Mouse (Mus musculus) MEL (cell line): ENCODE results near the gene Nfix. TPM values are rescaled to one million over a fixed set of nuclear protein-coding genes. Genes with fewer than 3 reads are reported as not detected.

ENCODE experiments used
- DNase-seq: peaks from one replicate; pipeline ENCODE4 v3.0.0; 2011; ENCODE audit warnings: low read depth, low spot score
- H3K27ac ChIP-seq: 2 replicates; pipeline ENCODE4 v1.5.1; 2012; ENCODE audit warnings: low read depth, mild to moderate bottlenecking, control low read depth, low read length, moderate library complexity; ENCODE audit not compliant: control insufficient read depth
- H3K27me3 ChIP-seq, 2 experiments: fragments of 150-350 bp in 1 of 2; sonication (generic) in 1 of 2; 2 replicates each; pipeline ENCODE4 v1.6.1; 2012; ENCODE audit warnings: low read length in 2 of 2, mild to moderate bottlenecking in 2 of 2, improper control_type of control experiment in 1 of 2, moderate library complexity in 1 of 2; ENCODE audit not compliant: insufficient read depth in 2 of 2, control insufficient read depth in 1 of 2
- H3K36me3 ChIP-seq, 2 experiments: 2 replicates each; pipeline ENCODE4 v1.6.1; 2012 to 2014; ENCODE audit warnings: low read length in 2 of 2, improper control_type of control experiment in 1 of 2, inconsistent platforms in 1 of 2, mild to moderate bottlenecking in 1 of 2; ENCODE audit not compliant: insufficient read depth in 2 of 2, control insufficient read depth in 1 of 2
- H3K4me1 ChIP-seq, 2 experiments: fragments of 150-350 bp in 1 of 2; sonication (generic) in 1 of 2; 2 replicates each; pipeline ENCODE4 v1.6.1; 2012; ENCODE audit warnings: low read length in 2 of 2, improper control_type of control experiment in 1 of 2, mild to moderate bottlenecking in 1 of 2; ENCODE audit not compliant: insufficient read depth in 2 of 2, control insufficient read depth in 1 of 2
- H3K4me3 ChIP-seq, 2 experiments: fragments of 150-350 bp in 1 of 2; sonication (generic) in 1 of 2; 2 replicates each; pipeline ENCODE4 v1.5.1; 2012; ENCODE audit warnings: low read depth in 2 of 2, low read length in 2 of 2, mild to moderate bottlenecking in 2 of 2, moderate library complexity in 2 of 2, control low read depth in 1 of 2, improper control_type of control experiment in 1 of 2; ENCODE audit not compliant: control insufficient read depth in 1 of 2, insufficient read depth in 1 of 2
- H3K79me2 ChIP-seq: 2 replicates; pipeline ENCODE4 v1.6.1; 2012; ENCODE audit warnings: mild to moderate bottlenecking, low read length, moderate library complexity; ENCODE audit not compliant: control insufficient read depth, poor library complexity, insufficient read depth
- H3K9ac ChIP-seq: 2 replicates; pipeline ENCODE4 v1.6.1; 2012; ENCODE audit warnings: low read depth, mild to moderate bottlenecking, control low read depth, low read length, moderate library complexity; ENCODE audit not compliant: control insufficient read depth, poor library complexity, severe bottlenecking
- H3K9me3 ChIP-seq: fragments of 150-350 bp; sonication (generic); replicated peaks from 2 replicates; pipeline ENCODE4 v1.6.1; 2012; ENCODE audit warnings: mild to moderate bottlenecking, low read length, improper control_type of control experiment, moderate library complexity; ENCODE audit not compliant: insufficient read depth
- E2F4 ChIP-seq: IDR thresholded peaks from 2 replicates; pipeline ENCODE4 v1.6.1; 2011; ENCODE audit warnings: low read depth, low read length, improper control_type of control experiment, borderline replicate concordance
- ELF1 ChIP-seq: IDR thresholded peaks from 2 replicates; pipeline ENCODE4 v1.6.1; 2014; ENCODE audit warnings: low read depth, mild to moderate bottlenecking, inconsistent platforms, low read length, improper control_type of control experiment, moderate library complexity
- ETS1 ChIP-seq: IDR thresholded peaks from 2 replicates; pipeline ENCODE4 v1.6.1; 2012; ENCODE audit warnings: low read depth, mild to moderate bottlenecking, inconsistent platforms, low read length, improper control_type of control experiment, moderate library complexity
- GABPA ChIP-seq: IDR thresholded peaks from 2 replicates; pipeline ENCODE4 v1.6.1; 2012; ENCODE audit warnings: low read depth, mild to moderate bottlenecking, inconsistent platforms, low read length, improper control_type of control experiment, moderate library complexity
- HCFC1 ChIP-seq: IDR thresholded peaks from 2 replicates; pipeline ENCODE4 v1.6.1; 2012; ENCODE audit warnings: low read depth, mild to moderate bottlenecking, inconsistent platforms, low read length, improper control_type of control experiment, moderate library complexity
- JUND ChIP-seq: IDR thresholded peaks from 2 replicates; pipeline ENCODE4 v1.6.1; 2011; ENCODE audit warnings: low read depth, mild to moderate bottlenecking, improper control_type of control experiment, low read length
- KAT2A ChIP-seq: conservative IDR thresholded peaks from 2 replicates; pipeline ENCODE4 v1.6.1; 2012; ENCODE audit warnings: low read depth, low read length, improper control_type of control experiment, inconsistent platforms
- MAFK ChIP-seq: IDR thresholded peaks from 2 replicates; pipeline ENCODE4 v1.6.1; 2011; ENCODE audit warnings: low read depth, mild to moderate bottlenecking, low read length, improper control_type of control experiment, borderline replicate concordance
- MAZ ChIP-seq: IDR thresholded peaks from 2 replicates; pipeline ENCODE4 v1.6.1; 2012; ENCODE audit warnings: low read depth, mild to moderate bottlenecking, inconsistent platforms, low read length, improper control_type of control experiment
- MEF2A ChIP-seq: IDR thresholded peaks from 2 replicates; pipeline ENCODE4 v1.6.1; 2014; ENCODE audit warnings: low read depth, mild to moderate bottlenecking, inconsistent platforms, low read length, improper control_type of control experiment; ENCODE audit not compliant: poor library complexity, insufficient replicate concordance, severe bottlenecking; ENCODE audit errors: extremely low read depth
- MXI1 ChIP-seq: IDR thresholded peaks from 2 replicates; pipeline ENCODE4 v1.6.1; 2011; ENCODE audit warnings: mild to moderate bottlenecking, low read depth, low read length, improper control_type of control experiment
- MYB ChIP-seq: IDR thresholded peaks from 2 replicates; pipeline ENCODE4 v1.6.1; 2011; ENCODE audit warnings: mild to moderate bottlenecking, low read depth, low read length, improper control_type of control experiment
- MYC ChIP-seq: IDR thresholded peaks from 2 replicates; pipeline ENCODE4 v1.6.1; 2011; ENCODE audit warnings: low read depth, mild to moderate bottlenecking, low read length, improper control_type of control experiment, moderate library complexity
- NRF1 ChIP-seq: IDR thresholded peaks from 2 replicates; pipeline ENCODE4 v1.6.1; 2014; ENCODE audit warnings: low read depth, mild to moderate bottlenecking, inconsistent platforms, low read length, improper control_type of control experiment, moderate library complexity; ENCODE audit not compliant: poor library complexity, insufficient read depth, severe bottlenecking
- RAD21 ChIP-seq: IDR thresholded peaks from 2 replicates; pipeline ENCODE4 v1.6.1; 2011; ENCODE audit warnings: mild to moderate bottlenecking, low read depth, low read length, improper control_type of control experiment
- RCOR1 ChIP-seq: IDR thresholded peaks from 2 replicates; pipeline ENCODE4 v1.6.1; 2012; ENCODE audit warnings: low read depth, mild to moderate bottlenecking, inconsistent platforms, low read length, improper control_type of control experiment
- TAL1 ChIP-seq: IDR thresholded peaks from 2 replicates; pipeline ENCODE4 v1.6.1; 2012; ENCODE audit warnings: mild to moderate bottlenecking, inconsistent platforms, low read length, moderate library complexity, mixed read lengths
- TBP ChIP-seq: IDR thresholded peaks from 2 replicates; pipeline ENCODE4 v1.8.0; 2011; ENCODE audit warnings: low read depth, low read length, improper control_type of control experiment
- TCF12 ChIP-seq: IDR thresholded peaks from 2 replicates; pipeline ENCODE4 v1.6.1; 2014; ENCODE audit warnings: low read depth, mild to moderate bottlenecking, inconsistent platforms, low read length, improper control_type of control experiment, moderate library complexity
- ZKSCAN1 ChIP-seq: IDR thresholded peaks from 2 replicates; pipeline ENCODE4 v1.6.1; 2012; ENCODE audit warnings: low read depth, mild to moderate bottlenecking, inconsistent platforms, low read length, improper control_type of control experiment, moderate library complexity
- polyA plus RNA-seq, 2 experiments: library from polyadenylated mRNA; stranded (reverse) in 1 of 2; unstranded in 1 of 2; fragments of >175 nt in 1 of 2; fragments of >200 nt in 1 of 2; gene quantifications; 2 replicates each; pipeline versions ENCODE4 v1.2.1 to v1.2.4; 2012; ENCODE audit warnings: low replicate concordance in 2 of 2, low read depth in 1 of 2; ENCODE audit not compliant: insufficient read length in 2 of 2, insufficient read depth in 1 of 2, missing spikeins in 1 of 2
- total RNA-seq: library from RNA; depleted of rRNA; stranded (reverse); fragments of 300-350 nt; gene quantifications from 2 replicates; pipeline ENCODE4 v1.2.3, GENCODE M21; 2012

Gene Nfix
- total and polyA plus RNA-seq, 3 experiments, result 14.4 to 29.1 TPM; not detected in 1

DNA sequence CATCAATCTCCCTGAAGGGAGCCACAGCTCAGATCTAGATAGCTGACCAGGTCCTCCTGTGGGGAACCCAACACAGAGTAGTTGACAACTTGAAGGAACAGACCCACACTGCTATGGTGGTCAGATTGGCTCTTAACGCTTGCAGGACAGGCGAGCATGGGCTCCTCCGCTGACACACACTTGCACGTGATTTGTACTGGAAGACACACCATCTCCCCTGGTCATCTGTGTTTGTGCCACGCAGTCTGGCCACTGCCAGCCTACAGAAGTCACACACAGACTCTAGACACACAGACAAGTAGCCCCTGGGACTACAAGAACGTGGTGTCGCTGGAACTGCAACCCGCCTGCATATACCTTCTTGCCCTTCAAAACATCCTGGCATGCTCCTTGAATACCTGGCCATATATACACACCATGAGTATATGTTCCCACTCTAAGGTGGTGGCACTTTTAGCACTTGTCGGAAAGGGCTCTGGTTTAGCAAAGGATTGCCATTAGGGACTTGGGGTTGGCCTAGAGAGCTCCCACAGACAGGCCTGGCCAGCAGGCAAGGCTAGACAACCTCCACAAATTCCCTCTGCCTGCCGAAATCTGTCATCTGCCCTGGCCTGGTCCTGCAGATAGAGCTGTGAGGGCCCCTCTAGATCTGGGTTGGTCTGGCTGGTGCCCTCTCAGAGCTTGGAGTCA lies 1.6 kb downstream of the Nfix start:
- Histone ChIP-seq H3K79me2 (peaks cover 49% of the 10 kb centered on the region), H3K27me3 (no peaks in the 10 kb centered on the region), H3K9ac (peak overlapping the region; percentile 91), H3K4me3 (peak overlapping the region; percentile 85 to 86), H3K36me3 (no peaks in the 10 kb centered on the region; a peak in 1 of 4 replicates), H3K9me3 (no peaks in the 10 kb centered on the region), H3K27ac (peak overlapping the region; percentile 41), H3K4me1 (peaks cover 2 to 14% of the 10 kb centered on the region in 2 experiments; a peak in 2 of 4 replicates)
- no peak for DNase-seq
- TF ChIP-seq TCF12 (no peak), GABPA (no peak), ZKSCAN1 (no peak), MYC (no peak), MYB (no peak), NRF1 (no peak)

DNA sequence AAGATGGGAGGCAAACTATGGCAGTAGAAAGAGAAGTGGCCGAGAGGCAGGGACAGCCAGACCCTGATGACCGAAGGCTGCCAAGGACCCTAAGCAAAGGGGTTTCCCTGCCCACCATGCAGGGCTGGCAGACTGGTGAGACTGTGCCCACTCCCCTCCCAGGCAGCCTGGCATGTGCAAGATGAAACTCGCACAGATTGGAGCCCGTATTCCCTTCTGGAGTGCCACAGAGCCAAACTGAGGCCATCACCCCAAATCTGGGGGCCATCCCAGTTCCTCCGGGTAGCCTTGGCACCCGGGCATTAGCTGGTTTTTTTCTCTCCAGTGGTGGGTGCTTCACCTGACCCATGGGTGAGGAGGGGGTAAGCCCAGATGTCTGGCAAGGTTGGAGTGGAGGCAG lies 2.2 kb downstream of the Nfix start:
- TF ChIP-seq TAL1, result no peak
- no peak for TF ChIP-seq RCOR1
- TF ChIP-seq TCF12, result no peak
- no peak for TF ChIP-seq E2F4
- TF ChIP-seq MYC, result no peak
- no peak for TF ChIP-seq JUND
- TF ChIP-seq KAT2A, result no peak
- no peak for TF ChIP-seq MAFK
- no peak for TF ChIP-seq ETS1
- no peak for TF ChIP-seq MEF2A
- no peak for TF ChIP-seq TBP
- TF ChIP-seq ZKSCAN1, result no peak
- TF ChIP-seq MAZ, result no peak
- TF ChIP-seq HCFC1, result no peak
- TF ChIP-seq RAD21, result no peak
- TF ChIP-seq MXI1, result no peak
- TF ChIP-seq ELF1, result no peak
- peaks cover 49% of the 10 kb centered on the region for H3K79me2 ChIP-seq
- H3K27ac ChIP-seq, result no peak overlapping the region
- H3K9me3 ChIP-seq, result no peaks in the 10 kb centered on the region
- H3K4me3 ChIP-seq, result no peak overlapping the region
- H3K27me3 ChIP-seq, result no peaks in the 10 kb centered on the region
- no peaks in the 10 kb centered on the region; a peak in 1 of 4 replicates for H3K36me3 ChIP-seq
- peaks cover 2 to 14% of the 10 kb centered on the region in 2 experiments; a peak in 2 of 4 replicates for H3K4me1 ChIP-seq
- H3K9ac ChIP-seq, result no peak overlapping the region
- DNase-seq, result no peak
